Mouse (Mus musculus): ENCODE measurements around the gene Pdcd6ip. TPM values are rescaled to one million over a fixed set of nuclear protein-coding genes. Genes with fewer than 3 reads are reported as not detected.

Gene Pdcd6ip
- polyA plus RNA-seq, 1 experiment from 2014 or later = 44.6 TPM

DNA sequence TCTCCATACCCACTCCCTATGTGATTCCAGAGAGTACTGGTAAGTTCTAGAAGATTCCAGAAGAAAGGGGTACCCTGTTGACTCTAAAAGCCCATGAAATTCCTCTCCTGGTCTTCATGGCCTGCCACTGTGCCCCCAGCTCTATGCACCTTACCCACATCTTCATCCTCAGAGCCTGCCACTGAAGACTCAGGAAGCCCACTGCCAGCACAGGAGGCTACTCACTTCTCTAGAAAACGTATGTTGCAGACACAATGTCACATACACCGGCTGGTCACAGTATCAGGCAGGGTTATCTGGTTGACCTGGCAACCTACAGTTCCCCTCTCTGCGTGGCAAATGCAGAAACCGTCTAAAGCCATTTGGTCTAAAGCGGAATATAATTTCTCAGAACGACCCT, 91.0 kb downstream of the Pdcd6ip start:
- Histone ChIP-seq H3K4me2 (ENCODE audit: low read length) (no peak overlapping the region), H3K9ac (replicated peaks; ENCODE audit: low read depth, low read length) (no peak overlapping the region), H3K4me1 (replicated peaks; ENCODE audit: control insufficient read depth, insufficient read depth, low read length) (no peaks in the 10 kb centered on the region), H3K27ac (ENCODE audit: low read length) (no peak overlapping the region), H3K9me3 (ENCODE audit: control insufficient read depth, low read length) (no peaks in the 10 kb centered on the region), H3K27me3 (replicated peaks; ENCODE audit: control insufficient read depth, insufficient read depth, low read length) (no peaks in the 10 kb centered on the region), H3K36me3 (ENCODE audit: control insufficient read depth, insufficient read depth) (no peaks in the 10 kb centered on the region), H3K4me3 (replicated peaks; ENCODE audit: low read length) (no peak overlapping the region)
- no peak for ATAC-seq
- WGBS = 90% methylated on average over 6 of the region's 6 CpGs

DNA sequence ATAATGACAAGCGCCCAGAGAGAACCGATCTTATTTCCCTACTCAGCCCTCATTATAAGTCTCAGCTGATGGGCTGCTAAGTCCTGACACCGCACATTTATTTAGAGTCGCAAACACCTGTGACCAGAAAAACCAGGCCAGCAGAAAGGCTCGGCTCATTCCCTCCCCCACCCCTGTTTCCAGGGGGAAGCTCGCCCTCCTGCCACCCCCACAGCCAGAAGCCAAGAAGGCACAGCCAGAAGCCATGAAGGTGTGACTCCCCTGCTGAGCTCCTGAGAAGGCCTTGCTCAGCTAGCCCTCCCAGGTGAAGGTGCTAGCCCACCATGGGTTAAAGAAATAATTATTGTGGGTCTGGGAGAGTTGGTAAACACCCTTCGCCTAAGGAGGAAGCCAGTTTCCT, 97.3 kb downstream of the Pdcd6ip start:
- Histone ChIP-seq H3K27me3 (replicated peaks; ENCODE audit: control insufficient read depth, insufficient read depth, low read length) (no peaks in the 10 kb centered on the region), H3K9me3 (ENCODE audit: control insufficient read depth, low read length) (no peaks in the 10 kb centered on the region), H3K4me2 (ENCODE audit: low read length) (no peak overlapping the region), H3K4me1 (replicated peaks; ENCODE audit: control insufficient read depth, insufficient read depth, low read length) (peaks cover 4% of the 10 kb centered on the region; the same call in 1 of the 2 replicates), H3K36me3 (ENCODE audit: control insufficient read depth, insufficient read depth) (no peaks in the 10 kb centered on the region), H3K9ac (replicated peaks; ENCODE audit: low read depth, low read length) (no peak overlapping the region), H3K27ac (ENCODE audit: low read length) (no peak overlapping the region), H3K4me3 (replicated peaks; ENCODE audit: low read length) (no peak overlapping the region)
- no peak for ATAC-seq
- WGBS = 70% methylated on average over 7 of the region's 7 CpGs

DNA sequence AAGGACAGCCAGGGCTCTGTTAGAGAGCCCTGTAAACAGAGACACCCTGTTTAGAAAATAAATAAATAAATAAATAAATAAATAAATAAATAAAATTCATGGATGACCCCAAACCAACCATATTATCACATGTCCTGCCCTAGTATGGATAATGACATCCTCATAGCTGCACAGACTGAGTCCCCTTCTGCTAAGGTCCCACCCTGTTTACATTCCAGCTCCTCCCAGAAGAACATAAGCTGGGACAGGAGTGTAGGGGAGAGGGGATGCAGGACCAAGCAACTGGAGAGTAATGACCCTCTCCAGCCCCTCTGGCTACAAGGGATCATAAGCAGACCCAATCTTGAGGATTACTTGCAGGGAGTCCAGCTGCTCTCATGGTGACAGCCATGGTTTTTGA, 105.9 kb downstream of the Pdcd6ip start:
- no peaks in the 10 kb centered on the region for H3K36me3 ChIP-seq (ENCODE audit: control insufficient read depth, insufficient read depth)
- H3K4me2 ChIP-seq (ENCODE audit: low read length) = no peak overlapping the region
- H3K9ac ChIP-seq (replicated peaks; ENCODE audit: low read depth, low read length) = no peak overlapping the region
- no peaks in the 10 kb centered on the region for H3K9me3 ChIP-seq (ENCODE audit: control insufficient read depth, low read length)
- ATAC-seq = no peak
- no peaks in the 10 kb centered on the region for H3K27me3 ChIP-seq (replicated peaks; ENCODE audit: control insufficient read depth, insufficient read depth, low read length)
- H3K27ac ChIP-seq (ENCODE audit: low read length) = no peak overlapping the region
- H3K4me1 ChIP-seq (replicated peaks; ENCODE audit: control insufficient read depth, insufficient read depth, low read length) = peaks cover 4% of the 10 kb centered on the region; the same call in 1 of the 2 replicates
- H3K4me3 ChIP-seq (replicated peaks; ENCODE audit: low read length) = no peak overlapping the region

Other genes starting within 250 kb of the Pdcd6ip start
- gene Clasp2, start 33.2 kb upstream of the Pdcd6ip start, polyA plus RNA-seq (2015; fragmentation: Nextera tagmentation; extraction: Ambion mirVana) = 138 and 143 TPM in 2 replicates
- gene Ubp1, start 222.7 kb upstream of the Pdcd6ip start, polyA plus RNA-seq (2015; fragmentation: Nextera tagmentation; extraction: Ambion mirVana) = 31.4 and 35.6 TPM in 2 replicates

Measured in forebrain, embryonic 16.5 days (tissue).